Mouse (Mus musculus) liver, postnatal 0 days (tissue): ENCODE measurements around the gene Ttc39b. TPM values are rescaled to one million over a fixed set of nuclear protein-coding genes. Genes with fewer than 3 reads are reported as not detected.

Experiments
- ATAC-seq: fragments of 200-750 bp; cut with Nextera tagmentation; 2 replicates; pipeline ENCODE4 v1.8.0; 2017; ENCODE audit warnings: mild to moderate bottlenecking, moderate library complexity
- DNase-seq: peaks from one replicate; pipeline ENCODE4 v3.0.0-alpha.2; 2016
- H3K27ac ChIP-seq: fragments of 300-500 bp; sonication (generic); 2 replicates; pipeline ENCODE4 v1.5.1; 2014; ENCODE audit warnings: antibody characterized with exemption, moderate library complexity, mild to moderate bottlenecking, low read depth
- H3K27me3 ChIP-seq: fragments of 300-500 bp; sonication (generic); 2 replicates; pipeline ENCODE4 v1.6.1; 2014; ENCODE audit warnings: low read length, control low read depth, mixed read lengths; ENCODE audit not compliant: insufficient read depth
- H3K36me3 ChIP-seq: fragments of 300-500 bp; sonication (generic); replicated peaks from 2 replicates; pipeline ENCODE4 v1.6.1; 2014; ENCODE audit warnings: mild to moderate bottlenecking, control low read depth, low read length, moderate library complexity, mixed read lengths; ENCODE audit not compliant: insufficient read depth
- H3K4me1 ChIP-seq: fragments of 300-500 bp; sonication (generic); 2 replicates; pipeline ENCODE4 v1.6.1; 2014; ENCODE audit warnings: antibody characterized with exemption, mild to moderate bottlenecking, control low read depth; ENCODE audit not compliant: insufficient read depth
- H3K4me2 ChIP-seq: fragments of 300-500 bp; sonication (generic); 2 replicates; pipeline ENCODE4 v1.6.1; 2014; ENCODE audit warnings: low read depth, mild to moderate bottlenecking, low read length, moderate library complexity, mixed read lengths
- H3K4me3 ChIP-seq: fragments of 300-500 bp; sonication (generic); 2 replicates; pipeline ENCODE4 v1.5.1; 2014; ENCODE audit warnings: low read depth, low read length
- H3K9ac ChIP-seq: fragments of 300-500 bp; sonication (generic); replicated peaks from 2 replicates; pipeline ENCODE4 v1.6.1; 2014; ENCODE audit warnings: mild to moderate bottlenecking, moderate library complexity
- H3K9me3 ChIP-seq: fragments of 300-500 bp; sonication (generic); 2 replicates; pipeline ENCODE4 v1.6.1; 2016; ENCODE audit warnings: mild to moderate bottlenecking, control low read depth, low read length, mixed read lengths
- CTCF ChIP-seq: sonication (generic); IDR thresholded peaks from 2 replicates; pipeline ENCODE4 v1.5.1; 2016; ENCODE audit warnings: antibody characterized with exemption, low read depth
- EP300 ChIP-seq: IDR thresholded peaks from 2 replicates; pipeline ENCODE4 v1.6.1; 2016; ENCODE audit warnings: antibody characterized with exemption, low read depth, mild to moderate bottlenecking
- WGBS: fragments of 180-500 bp; shearing (Covaris S2); extraction: QIAGEN DNeasy Blood & Tissue Kit; methylation state at CpG from one replicate; pipeline ENCODE4 v1.1.7; 2014; ENCODE audit not compliant: insufficient replicate concordance; 5-methylcytosine and 5-hydroxymethylcytosine counted together
- polyA plus RNA-seq: library from polyadenylated mRNA; unstranded; fragments of >200 nt; fragmentation: Nextera tagmentation; extraction: Ambion mirVana; gene quantifications from 2 replicates; pipeline ENCODE4 v1.2.1, GENCODE M21; 2015

The Ttc39b gene
- polyA plus RNA-seq, 1 experiment from 2014 or later = 3.0 TPM

GRCm38 (mm10) chr4:83233181-83234123 lies 90.6 kb downstream of the Ttc39b start:
- WGBS = 80% methylated on average over 22 of the region's 22 CpGs
- DNase-seq = no peak
- H3K9ac ChIP-seq = no peak overlapping the region
- no peak for TF ChIP-seq EP300
- TF ChIP-seq CTCF = no peak
- no peaks in the 10 kb centered on the region for H3K4me1 ChIP-seq
- no peaks in the 10 kb centered on the region for H3K36me3 ChIP-seq
- no peaks in the 10 kb centered on the region for H3K27me3 ChIP-seq
- ATAC-seq = no peak
- no peak overlapping the region for H3K27ac ChIP-seq
- no peak overlapping the region for H3K4me2 ChIP-seq
- H3K4me3 ChIP-seq = no peak overlapping the region
- no peaks in the 10 kb centered on the region for H3K9me3 ChIP-seq

- TF ChIP-seq EP300 (no peak), CTCF (no peak)
- H3K4me2 ChIP-seq = no peak overlapping the region
- DNase-seq (no peak), ATAC-seq (no peak)
- no peaks in the 10 kb centered on the region for H3K9me3 ChIP-seq
- H3K9ac ChIP-seq = no peak overlapping the region
- no peaks in the 10 kb centered on the region for H3K36me3 ChIP-seq
- H3K4me1 ChIP-seq = no peaks in the 10 kb centered on the region
- WGBS = 70% methylated on average over 9 of the region's 9 CpGs
- no peak overlapping the region for H3K4me3 ChIP-seq
- no peak overlapping the region for H3K27ac ChIP-seq
- H3K27me3 ChIP-seq = no peaks in the 10 kb centered on the region
These were observed 91.7 kb downstream of the Ttc39b start for GRCm38 (mm10) chr4:83232315-83232880.

- no peaks in the 10 kb centered on the region for H3K27me3 ChIP-seq
- H3K9ac ChIP-seq = no peak overlapping the region
- no peak overlapping the region for H3K4me3 ChIP-seq
- no peaks in the 10 kb centered on the region for H3K4me1 ChIP-seq
- H3K9me3 ChIP-seq = no peaks in the 10 kb centered on the region
- no peak overlapping the region for H3K4me2 ChIP-seq
- no peaks in the 10 kb centered on the region for H3K36me3 ChIP-seq
- no peak overlapping the region for H3K27ac ChIP-seq
- no peak for TF ChIP-seq CTCF
- no peak for TF ChIP-seq EP300
- no peak for DNase-seq
- WGBS = 74% methylated on average over 9 of the region's 9 CpGs
- no peak for ATAC-seq
These were observed 95.3 kb downstream of the Ttc39b start for GRCm38 (mm10) chr4:83228664-83229283.

GRCm38 (mm10) chr4:83228073-83228472 lies 96.0 kb downstream of the Ttc39b start:
- H3K27me3 ChIP-seq = no peaks in the 10 kb centered on the region
- no peaks in the 10 kb centered on the region for H3K9me3 ChIP-seq
- H3K9ac ChIP-seq = no peak overlapping the region
- DNase-seq = no peak
- H3K27ac ChIP-seq = no peak overlapping the region
- no peak for TF ChIP-seq EP300
- TF ChIP-seq CTCF = no peak
- 77% methylated on average over 10 of the region's 10 CpGs for WGBS
- ATAC-seq = no peak
- no peaks in the 10 kb centered on the region for H3K36me3 ChIP-seq
- H3K4me1 ChIP-seq = no peaks in the 10 kb centered on the region
- H3K4me2 ChIP-seq = no peak overlapping the region
- no peak overlapping the region for H3K4me3 ChIP-seq

- TF ChIP-seq EP300 (no peak), CTCF (no peak)
- H3K27ac ChIP-seq = no peak overlapping the region
- H3K9ac ChIP-seq = no peak overlapping the region
- no peaks in the 10 kb centered on the region for H3K4me1 ChIP-seq
- peak; percentile 27; the same call in 1 of the 2 replicates for ATAC-seq
- 0 out of 2 replicates have a peak overlapping the region, but pooled peaks have one; percentile 13 for H3K4me2 ChIP-seq
- no peak for DNase-seq
- WGBS = 72% methylated on average over 8 of the region's 8 CpGs
- H3K27me3 ChIP-seq = no peaks in the 10 kb centered on the region
- no peaks in the 10 kb centered on the region for H3K36me3 ChIP-seq
- no peak overlapping the region for H3K4me3 ChIP-seq
- no peaks in the 10 kb centered on the region for H3K9me3 ChIP-seq
These were observed 98.3 kb downstream of the Ttc39b start for GRCm38 (mm10) chr4:83225633-83226360.

GRCm38 (mm10) chr4:83224242-83224641 lies 99.8 kb downstream of the Ttc39b start:
- no peak overlapping the region for H3K4me3 ChIP-seq
- ATAC-seq = no peak
- H3K36me3 ChIP-seq = no peaks in the 10 kb centered on the region
- no peak overlapping the region for H3K4me2 ChIP-seq
- no peaks in the 10 kb centered on the region for H3K4me1 ChIP-seq
- DNase-seq = no peak
- H3K9me3 ChIP-seq = no peaks in the 10 kb centered on the region
- 35% methylated on average over 5 of the region's 5 CpGs for WGBS
- no peaks in the 10 kb centered on the region for H3K27me3 ChIP-seq
- H3K9ac ChIP-seq = no peak overlapping the region
- no peak overlapping the region for H3K27ac ChIP-seq
- TF ChIP-seq EP300 (no peak), CTCF (peak; percentile 40; the same call in 1 of the 2 replicates)
